Mouse (Mus musculus): ENCODE measurements at regions not wholly inside any gene's neighbourhood (a gene's known extent, or its start where the extent isn't known, plus 50 kb on each side); places are given as distances from the start of the nearest gene placed in this dataset.

DNA sequence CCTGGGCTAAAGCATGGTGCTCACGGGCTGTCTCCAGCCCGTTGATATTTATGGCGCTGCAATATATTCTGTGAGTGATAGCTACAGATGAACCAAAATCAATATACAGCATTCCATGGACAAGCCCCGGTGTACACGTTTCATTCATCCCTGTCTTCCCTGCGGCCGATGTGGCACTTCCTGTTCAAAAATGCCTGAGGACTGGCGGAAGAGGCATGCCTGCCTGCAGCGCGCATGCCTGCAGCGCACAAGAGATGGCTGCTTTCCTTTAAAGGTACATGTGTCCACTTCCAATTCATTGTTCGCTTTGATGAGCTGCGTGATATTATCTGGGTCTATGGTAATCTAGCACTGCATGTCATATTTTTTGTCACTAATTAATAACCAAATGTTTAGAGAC is 527.6 kb downstream of the Rnf144b start:
- dilution Hi-C loops (cut with MboI; ENCODE audit: extremely low pct_ligation_motif_present, extremely low pct_unique_long_range_greater_than_20kb, low sequenced_read_pairs): no loop called here
- in situ Hi-C loops (cut with MboI; ENCODE audit: low pct_ligation_motif_present, low pct_unique_long_range_greater_than_20kb, low sequenced_read_pairs): no loop called here
- no peak overlapping the region for H3K4me3 ChIP-seq (replicated peaks in 1 of 3; ENCODE audit: low read depth in 2 of 3, low read length in 2 of 3, poor library complexity in 1 of 3)

DNA sequence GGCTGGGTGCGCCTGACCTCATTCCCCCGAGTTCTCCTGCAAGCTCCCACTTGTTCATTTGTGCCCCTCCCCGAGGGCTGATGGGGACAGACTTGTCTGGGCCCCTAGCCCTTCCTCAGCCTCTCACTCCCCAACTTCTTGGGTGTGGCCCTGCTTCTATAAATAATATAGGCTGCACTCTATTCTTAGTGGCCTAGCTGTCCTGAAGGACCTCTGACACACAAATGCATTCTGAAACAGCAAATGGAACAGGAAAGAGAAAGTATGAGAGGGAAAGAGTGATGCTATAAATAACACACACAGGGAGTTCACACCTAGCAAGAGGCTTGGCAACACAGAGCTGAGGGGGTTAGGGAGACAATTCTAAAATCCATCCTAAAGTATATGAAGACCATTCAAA is 544.0 kb downstream of the Rnf144b start:
- Histone ChIP-seq H3K9me3 (replicated peaks; ENCODE audit: low read length) (peaks cover 65% of the 10 kb centered on the region), H3K4me3 (replicated peaks in 1 of 3; ENCODE audit: low read depth in 2 of 3, low read length in 2 of 3, poor library complexity in 1 of 3) (no peak overlapping the region), H3K9ac (ENCODE audit: insufficient read depth, low read depth) (no peak overlapping the region), H3K27me3 (replicated peaks) (no peaks in the 10 kb centered on the region), H3K36me3 (replicated peaks in 1 of 2; ENCODE audit: control insufficient read depth in 1 of 2, insufficient read depth in 1 of 2, low read length in 1 of 2) (no peaks in the 10 kb centered on the region), H3K4me1 (ENCODE audit: control insufficient read depth in 1 of 2, insufficient read depth in 2 of 2) (no peaks in the 10 kb centered on the region), H3K4me2 (ENCODE audit: insufficient read depth, low read depth, poor library complexity, severe bottlenecking) (no peak overlapping the region), H3K79me2 (replicated peaks; ENCODE audit: control insufficient read depth, extremely low read depth, insufficient read depth, poor library complexity, severe bottlenecking) (no peaks in the 10 kb centered on the region), H3K27ac (ENCODE audit: insufficient read depth, low read depth) (no peak overlapping the region)
- TF ChIP-seq ZC3H11A (IDR thresholded peaks at IDR 0.05; ENCODE audit: low read depth, low read length): no peak
- TF ChIP-seq ZNF384 (IDR thresholded peaks at IDR 0.05; ENCODE audit: low read depth, low read length): no peak
- TF ChIP-seq USF2 (conservative IDR thresholded peaks at IDR 0.05; ENCODE audit: low read depth, low read length): no peak
- TF ChIP-seq SMC3 (IDR thresholded peaks at IDR 0.05; ENCODE audit: low read depth, low read length): no peak
- dilution Hi-C loops (cut with MboI; ENCODE audit: extremely low pct_ligation_motif_present, extremely low pct_unique_long_range_greater_than_20kb, low sequenced_read_pairs) (no loop called here), in situ Hi-C loops (cut with MboI; ENCODE audit: low pct_ligation_motif_present, low pct_unique_long_range_greater_than_20kb, low sequenced_read_pairs) (no loop called here)
- DNase-seq (ENCODE audit: extremely low read depth): no peak

More for the DNA sequence above, 527.6 kb downstream of the Rnf144b start:
- no peaks in the 10 kb centered on the region for H3K27me3 ChIP-seq (replicated peaks)
- H3K36me3 ChIP-seq (replicated peaks in 1 of 2; ENCODE audit: control insufficient read depth in 1 of 2, insufficient read depth in 1 of 2, low read length in 1 of 2): no peaks in the 10 kb centered on the region
- peaks cover 62% of the 10 kb centered on the region for H3K9me3 ChIP-seq (replicated peaks; ENCODE audit: low read length)
- DNase-seq (ENCODE audit: extremely low read depth): no peak
- no peaks in the 10 kb centered on the region for H3K79me2 ChIP-seq (replicated peaks; ENCODE audit: control insufficient read depth, extremely low read depth, insufficient read depth, poor library complexity, severe bottlenecking)
- no peaks in the 10 kb centered on the region for H3K4me1 ChIP-seq (ENCODE audit: control insufficient read depth in 1 of 2, insufficient read depth in 2 of 2)
- H3K4me2 ChIP-seq (ENCODE audit: insufficient read depth, low read depth, poor library complexity, severe bottlenecking): no peak overlapping the region
- no peak overlapping the region for H3K9ac ChIP-seq (ENCODE audit: insufficient read depth, low read depth)
- no peak overlapping the region for H3K27ac ChIP-seq (ENCODE audit: insufficient read depth, low read depth)
- TF ChIP-seq RCOR1 (conservative IDR thresholded peaks at IDR 0.05; ENCODE audit: low read depth, low read length) (no peak), GABPA (IDR thresholded peaks at IDR 0.05; ENCODE audit: insufficient replicate concordance, low read depth, low read length) (no peak), ZNF384 (IDR thresholded peaks at IDR 0.05; ENCODE audit: low read depth, low read length) (no peak), ELF1 (IDR thresholded peaks at IDR 0.05; ENCODE audit: low read depth, low read length) (no peak), EP300 (IDR thresholded peaks at IDR 0.05; ENCODE audit: low read length) (no peak), USF1 (IDR thresholded peaks at IDR 0.05; ENCODE audit: low read depth, low read length) (no peak), SMC3 (IDR thresholded peaks at IDR 0.05; ENCODE audit: low read depth, low read length) (no peak), MAX (IDR thresholded peaks at IDR 0.05; ENCODE audit: low read length) (no peak), IRF4 (IDR thresholded peaks at IDR 0.05; ENCODE audit: low read depth, low read length) (no peak), POLR2AphosphoS2 (IDR thresholded peaks at IDR 0.05; ENCODE audit: low read depth, low read length) (no peak)

DNA sequence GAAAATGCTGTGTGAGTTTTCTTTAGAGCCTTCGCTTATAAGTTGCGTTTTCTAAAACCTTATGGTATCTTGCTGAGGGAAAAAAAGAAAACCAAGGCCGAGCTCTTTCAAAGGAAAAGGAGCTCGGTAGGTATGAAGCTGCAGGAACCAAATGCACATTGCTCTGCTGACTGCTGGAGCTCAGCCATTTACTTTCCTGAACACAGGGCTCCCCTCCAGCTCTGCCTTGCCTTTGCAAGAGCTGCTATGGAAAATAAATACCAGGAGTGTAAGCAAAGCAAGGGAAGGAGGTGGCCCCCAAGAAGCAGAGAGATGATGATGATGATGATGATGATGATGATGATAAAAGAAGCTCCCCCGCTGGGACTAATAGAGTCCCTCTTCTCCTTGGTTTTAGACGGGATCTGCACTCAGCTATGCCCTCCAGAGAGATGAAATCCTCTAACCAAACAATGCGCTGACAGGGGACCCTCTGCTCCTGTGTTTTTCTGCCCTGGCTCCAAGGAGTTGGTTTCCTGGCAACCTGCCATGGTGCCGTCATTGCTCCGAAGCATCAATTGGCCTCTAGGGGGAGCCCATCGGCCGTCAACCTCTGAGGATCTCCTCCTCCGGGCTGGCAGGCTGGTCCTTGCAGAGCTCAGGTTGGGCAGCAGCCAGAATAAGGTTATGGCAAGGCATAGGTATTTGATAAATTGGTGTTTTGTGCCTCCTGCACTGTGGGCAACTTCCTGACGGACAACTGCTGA is 544.7 kb downstream of the Rnf144b start:
- no peaks in the 10 kb centered on the region for H3K27me3 ChIP-seq (replicated peaks)
- no peak overlapping the region for H3K9ac ChIP-seq (ENCODE audit: insufficient read depth, low read depth)
- no peak overlapping the region for H3K27ac ChIP-seq (ENCODE audit: insufficient read depth, low read depth)
- H3K9me3 ChIP-seq (replicated peaks; ENCODE audit: low read length): peaks cover 65% of the 10 kb centered on the region
- dilution Hi-C loops (cut with MboI; ENCODE audit: extremely low pct_ligation_motif_present, extremely low pct_unique_long_range_greater_than_20kb, low sequenced_read_pairs): no loop called here
- no peaks in the 10 kb centered on the region for H3K79me2 ChIP-seq (replicated peaks; ENCODE audit: control insufficient read depth, extremely low read depth, insufficient read depth, poor library complexity, severe bottlenecking)
- no peaks in the 10 kb centered on the region for H3K4me1 ChIP-seq (ENCODE audit: control insufficient read depth in 1 of 2, insufficient read depth in 2 of 2)
- no peak for TF ChIP-seq MAFK (IDR thresholded peaks at IDR 0.05; ENCODE audit: insufficient replicate concordance, low read length)
- TF ChIP-seq NELFE (IDR thresholded peaks at IDR 0.05; ENCODE audit: low read depth, low read length): no peak
- TF ChIP-seq ELF1 (IDR thresholded peaks at IDR 0.05; ENCODE audit: low read depth, low read length): no peak
- TF ChIP-seq KAT2A (IDR thresholded peaks at IDR 0.05; ENCODE audit: insufficient replicate concordance, low read length): no peak
- TF ChIP-seq CHD1 (IDR thresholded peaks at IDR 0.05; ENCODE audit: low read depth, low read length): no peak
- no peak for TF ChIP-seq ZC3H11A (IDR thresholded peaks at IDR 0.05; ENCODE audit: low read depth, low read length)
- TF ChIP-seq MEF2A (IDR thresholded peaks at IDR 0.05; ENCODE audit: borderline replicate concordance, low read depth, low read length): no peak
- TF ChIP-seq EP300 (IDR thresholded peaks at IDR 0.05; ENCODE audit: low read length): no peak
- no peak for TF ChIP-seq CTCF (conservative IDR thresholded peaks at IDR 0.05 in 1 of 2, IDR thresholded peaks at IDR 0.05 in 1 of 2; ENCODE audit: low read depth in 2 of 2, low read length in 2 of 2)
- no peak for TF ChIP-seq SMC3 (IDR thresholded peaks at IDR 0.05; ENCODE audit: low read depth, low read length)
- no peak for TF ChIP-seq CHD2 (IDR thresholded peaks at IDR 0.05; ENCODE audit: low read length)
- no peak for TF ChIP-seq IRF4 (IDR thresholded peaks at IDR 0.05; ENCODE audit: low read depth, low read length)
- no peak for TF ChIP-seq SIN3A (IDR thresholded peaks at IDR 0.05; ENCODE audit: low read length)
- no peak for TF ChIP-seq BHLHE40 (IDR thresholded peaks at IDR 0.05; ENCODE audit: low read depth, low read length)
- no peak for TF ChIP-seq RCOR1 (conservative IDR thresholded peaks at IDR 0.05; ENCODE audit: low read depth, low read length)
- no peak for TF ChIP-seq USF2 (conservative IDR thresholded peaks at IDR 0.05; ENCODE audit: low read depth, low read length)
- H3K4me2 ChIP-seq (ENCODE audit: insufficient read depth, low read depth, poor library complexity, severe bottlenecking): no peak overlapping the region
- no peak overlapping the region for H3K4me3 ChIP-seq (replicated peaks in 1 of 3; ENCODE audit: low read depth in 2 of 3, low read length in 2 of 3, poor library complexity in 1 of 3)
- in situ Hi-C loops (cut with MboI; ENCODE audit: low pct_ligation_motif_present, low pct_unique_long_range_greater_than_20kb, low sequenced_read_pairs): no loop called here
- no peak for DNase-seq (ENCODE audit: extremely low read depth)
- no peaks in the 10 kb centered on the region for H3K36me3 ChIP-seq (replicated peaks in 1 of 2; ENCODE audit: control insufficient read depth in 1 of 2, insufficient read depth in 1 of 2, low read length in 1 of 2)
